Mouse (Mus musculus) cerebellum, adult 8-10 months (tissue): ENCODE results near the gene Slc6a2.

ENCODE experiments used
- DNase-seq: peaks from one replicate; pipeline ENCODE4 v3.0.0; 2022

The Slc6a2 gene

DNA sequence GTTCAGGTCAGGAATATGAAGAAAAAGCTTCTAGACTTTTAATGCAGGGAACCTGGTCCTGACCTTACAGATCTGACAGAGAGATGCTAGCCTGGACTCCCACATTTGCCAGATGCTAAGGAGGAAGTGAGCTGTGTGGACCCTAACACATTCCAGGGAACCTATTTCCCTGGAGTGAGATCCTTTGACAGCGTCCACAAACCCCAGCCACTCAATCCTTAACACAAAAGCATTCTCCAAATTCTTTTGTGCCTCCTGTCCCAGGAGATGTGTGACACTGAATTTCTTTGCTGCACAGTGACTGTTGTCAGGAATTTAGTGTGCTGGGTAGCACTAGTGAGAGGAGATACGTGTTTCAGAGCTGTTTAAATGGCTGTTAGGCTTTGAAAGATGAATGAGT lies 79.0 kb downstream of the Slc6a2 start:
- DNase-seq = no peak

DNA sequence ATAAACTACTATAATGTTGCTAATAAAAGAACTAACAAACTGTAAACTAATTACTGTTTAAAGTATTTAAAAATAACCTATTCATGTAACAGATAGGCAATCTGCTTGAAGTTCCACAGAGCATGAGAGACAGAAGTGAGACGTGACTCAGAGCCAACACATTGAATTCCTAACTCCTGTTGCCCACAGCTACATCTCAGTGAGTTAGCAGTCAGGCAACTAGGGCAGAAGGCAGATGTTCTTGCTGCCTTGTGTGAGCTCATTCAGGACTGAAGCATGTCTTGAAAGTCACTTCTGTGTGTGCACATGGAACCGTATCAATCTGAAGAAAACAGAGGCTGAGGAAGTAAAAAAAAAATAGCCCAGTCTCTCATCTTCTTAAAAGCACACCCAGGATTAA lies 80.4 kb downstream of the Slc6a2 start:
- no peak for DNase-seq

DNA sequence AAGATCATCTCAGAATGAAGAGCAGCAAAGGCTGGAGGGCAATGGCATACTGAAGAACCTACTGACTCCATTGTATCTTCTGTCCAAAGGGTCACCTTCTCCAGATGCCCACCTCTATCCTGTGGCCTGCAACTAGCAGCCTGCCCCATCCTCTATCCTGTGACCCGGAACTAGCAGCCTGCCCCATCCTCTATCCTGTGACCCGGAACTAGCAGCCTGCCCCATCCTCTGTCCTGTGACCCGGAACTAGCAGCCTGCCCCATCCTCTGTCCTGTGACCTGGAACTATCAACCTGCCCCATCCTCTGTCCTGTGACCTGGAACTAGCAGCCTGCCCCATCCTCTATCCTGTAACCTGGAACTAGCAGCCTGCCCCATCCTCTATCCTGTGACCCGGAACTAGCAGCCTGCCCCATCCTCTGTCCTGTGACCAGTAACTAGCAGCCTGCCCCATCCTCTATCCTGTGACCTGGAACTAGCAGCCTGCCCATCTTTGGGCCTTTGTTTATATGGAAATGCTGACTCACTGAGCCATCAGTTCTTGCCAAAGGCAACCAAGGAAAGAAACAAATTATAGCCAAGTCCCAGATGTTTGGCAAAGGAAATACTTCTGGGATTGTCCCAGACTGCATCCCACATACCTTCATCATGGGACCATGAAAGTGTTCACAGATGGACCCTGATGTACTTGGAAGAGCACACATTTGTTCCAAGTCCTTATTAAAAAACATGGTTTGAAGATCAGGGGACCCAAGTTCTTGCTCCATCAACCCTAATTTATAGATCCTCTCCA lies 81.1 kb downstream of the Slc6a2 start:
- DNase-seq = no peak

DNA sequence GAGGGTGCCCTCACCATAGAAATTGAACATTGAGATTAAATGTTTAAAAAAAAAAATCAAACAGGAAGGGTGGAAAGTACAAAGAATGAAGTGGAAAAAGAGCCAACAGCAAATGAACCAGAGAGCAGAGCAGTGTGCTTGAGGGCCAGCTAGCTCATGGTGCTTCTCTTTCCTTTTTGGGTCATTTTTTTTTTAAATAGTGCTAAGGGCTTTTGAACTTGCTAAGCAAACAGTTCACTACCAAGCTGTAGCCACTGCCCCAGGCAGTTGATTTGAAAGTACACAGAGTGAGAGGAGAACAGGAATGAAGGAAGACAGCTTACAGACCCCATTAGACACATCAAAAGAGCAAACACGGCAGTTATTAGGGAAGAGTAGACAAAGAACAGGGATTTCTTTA lies 83.2 kb downstream of the Slc6a2 start:
- no peak for DNase-seq

DNA sequence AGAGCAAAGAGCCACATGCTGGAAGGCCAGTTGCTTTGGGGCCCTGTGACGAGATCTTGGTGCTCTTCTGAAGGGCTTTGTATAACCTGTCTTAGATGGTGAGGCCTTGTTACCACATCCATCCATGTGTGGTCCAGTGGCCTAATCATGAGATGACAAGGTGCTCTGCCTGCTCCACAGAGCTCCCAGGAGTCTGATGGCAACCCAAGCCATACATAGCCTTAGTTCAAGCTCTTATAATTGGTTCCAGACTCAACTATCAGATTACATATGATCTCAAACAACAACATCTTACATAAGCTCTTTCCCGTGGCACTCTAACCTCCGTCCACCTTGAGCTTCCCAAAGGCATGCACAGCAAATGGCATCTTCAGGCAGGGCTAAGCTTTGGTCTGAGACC lies 88.2 kb downstream of the Slc6a2 start, which contains the start of gene Ces1a:
Gene Ces1a, minus strand, starts transcription at position 101 of the 400 bp plus-strand sequence.
- no peak for DNase-seq

DNA sequence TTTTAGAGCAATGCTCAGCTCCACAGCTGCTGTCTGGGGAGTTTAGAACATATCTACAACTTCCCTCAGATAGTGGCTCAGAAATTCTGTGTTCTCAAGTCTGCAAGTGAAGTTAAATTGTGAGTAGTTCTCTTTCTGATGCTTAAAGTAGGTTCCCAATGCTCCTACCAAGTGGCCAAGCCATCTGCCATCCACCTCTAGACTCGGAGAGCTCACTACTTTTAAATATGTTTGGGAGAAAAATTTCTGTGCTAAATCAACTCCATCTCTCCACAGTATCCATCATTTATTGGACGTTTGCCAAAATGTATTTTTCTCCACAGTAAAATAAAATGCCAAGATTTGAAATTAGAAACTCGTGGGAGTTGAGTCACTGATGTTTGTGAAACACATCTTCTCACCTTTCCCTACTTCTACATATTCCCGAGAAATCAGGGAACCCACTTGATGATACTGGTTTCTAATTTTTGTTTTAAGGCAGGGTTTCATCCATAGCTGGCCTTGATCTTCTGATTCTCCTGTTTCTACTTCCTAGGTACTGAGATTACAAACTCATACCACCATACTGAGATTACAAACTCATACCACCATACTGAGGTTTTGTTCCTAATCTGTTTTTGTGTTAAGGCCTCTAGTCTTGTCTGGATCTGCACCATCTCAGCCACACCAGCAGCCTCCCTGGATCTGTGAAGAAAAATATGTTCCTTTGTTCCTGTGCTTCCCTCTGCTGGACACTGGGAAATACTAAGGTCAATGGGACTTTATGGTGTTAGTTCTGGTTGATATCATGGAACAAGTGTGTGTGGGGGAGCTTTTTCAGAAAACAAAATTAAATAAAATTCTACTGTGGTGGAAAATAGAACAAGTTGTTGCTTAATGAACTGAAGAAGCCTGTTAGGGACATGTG lies 88.9 kb downstream of the Slc6a2 start:
- no peak for DNase-seq
